Mouse (Mus musculus): ENCODE measurements around the gene Mok. TPM values are rescaled to one million over a fixed set of nuclear protein-coding genes. Genes with fewer than 3 reads are reported as not detected.
A peak's percentile ranks its signal among the peaks of the same experiment; 100 is the strongest.
"Not testable (repeated sequence)": the region's sequence is repeated elsewhere in the genome, so short reads cannot be mapped to it uniquely, and the experiment has no call there.

Gene Mok
- polyA plus RNA-seq, 1 experiment: 12.4 TPM

GRCm38 (mm10) chr12:110865989-110866388 lies 25.2 kb upstream of the Mok start:
- no peak overlapping the region for H3K4me3 ChIP-seq (ENCODE audit: insufficient read depth, low read length)
- TF ChIP-seq POLR2A (IDR thresholded peaks at IDR 0.05; ENCODE audit: extremely low read depth, insufficient read depth, low read length) (no peak), CTCF (IDR thresholded peaks at IDR 0.05; ENCODE audit: extremely low read depth, insufficient read depth, low read length) (no peak)
- H3K4me1 ChIP-seq (ENCODE audit: control insufficient read depth, insufficient read depth, low read length): peaks cover 10% of the 10 kb centered on the region
- H3K27ac ChIP-seq (ENCODE audit: insufficient read depth, low read length): peak overlapping the region; percentile 11; the same call in 1 of the 2 replicates

- TF ChIP-seq CTCF (IDR thresholded peaks at IDR 0.05; ENCODE audit: extremely low read depth, insufficient read depth, low read length): no peak
- no peak for TF ChIP-seq POLR2A (IDR thresholded peaks at IDR 0.05; ENCODE audit: extremely low read depth, insufficient read depth, low read length)
- H3K27ac ChIP-seq (ENCODE audit: insufficient read depth, low read length): no peak overlapping the region
- H3K4me3 ChIP-seq (ENCODE audit: insufficient read depth, low read length): no peak overlapping the region
- H3K4me1 ChIP-seq (ENCODE audit: control insufficient read depth, insufficient read depth, low read length): peaks cover 10% of the 10 kb centered on the region
These were observed 24.8 kb upstream of the Mok start for GRCm38 (mm10) chr12:110865571-110865970.

- TF ChIP-seq POLR2A (IDR thresholded peaks at IDR 0.05; ENCODE audit: extremely low read depth, insufficient read depth, low read length) (no peak), CTCF (IDR thresholded peaks at IDR 0.05; ENCODE audit: extremely low read depth, insufficient read depth, low read length) (no peak)
- Histone ChIP-seq H3K4me3 (ENCODE audit: insufficient read depth, low read length) (no peak overlapping the region), H3K27ac (ENCODE audit: insufficient read depth, low read length) (no peak overlapping the region), H3K4me1 (ENCODE audit: control insufficient read depth, insufficient read depth, low read length) (peaks cover 10% of the 10 kb centered on the region)
These were observed 23.3 kb upstream of the Mok start for GRCm38 (mm10) chr12:110864008-110864407.

- TF ChIP-seq CTCF (IDR thresholded peaks at IDR 0.05; ENCODE audit: extremely low read depth, insufficient read depth, low read length) (no peak), POLR2A (IDR thresholded peaks at IDR 0.05; ENCODE audit: extremely low read depth, insufficient read depth, low read length) (no peak)
- Histone ChIP-seq H3K4me1 (ENCODE audit: control insufficient read depth, insufficient read depth, low read length) (peaks cover 9% of the 10 kb centered on the region), H3K4me3 (ENCODE audit: insufficient read depth, low read length) (no peak overlapping the region), H3K27ac (ENCODE audit: insufficient read depth, low read length) (no peak overlapping the region)
These were observed 20.5 kb upstream of the Mok start for GRCm38 (mm10) chr12:110861256-110861655.

GRCm38 (mm10) chr12:110860293-110860692 lies 19.6 kb upstream of the Mok start:
- Histone ChIP-seq H3K4me1 (ENCODE audit: control insufficient read depth, insufficient read depth, low read length) (peaks cover 6% of the 10 kb centered on the region), H3K4me3 (ENCODE audit: insufficient read depth, low read length) (no peak overlapping the region), H3K27ac (ENCODE audit: insufficient read depth, low read length) (no peak overlapping the region)
- TF ChIP-seq CTCF (IDR thresholded peaks at IDR 0.05; ENCODE audit: extremely low read depth, insufficient read depth, low read length): no peak
- TF ChIP-seq POLR2A (IDR thresholded peaks at IDR 0.05; ENCODE audit: extremely low read depth, insufficient read depth, low read length): no peak

GRCm38 (mm10) chr12:110858681-110859080 lies 17.9 kb upstream of the Mok start:
- H3K27ac ChIP-seq (ENCODE audit: insufficient read depth, low read length); H3K4me1 ChIP-seq (ENCODE audit: control insufficient read depth, insufficient read depth, low read length); H3K4me3 ChIP-seq (ENCODE audit: insufficient read depth, low read length): not testable (repeated sequence)

- TF ChIP-seq POLR2A (IDR thresholded peaks at IDR 0.05; ENCODE audit: extremely low read depth, insufficient read depth, low read length) (no peak), CTCF (IDR thresholded peaks at IDR 0.05; ENCODE audit: extremely low read depth, insufficient read depth, low read length) (no peak)
These were observed 16.5 kb upstream of the Mok start for GRCm38 (mm10) chr12:110857196-110857595.

GRCm38 (mm10) chr12:110854786-110855737 lies 14.3 kb upstream of the Mok start:
- Histone ChIP-seq H3K27ac (ENCODE audit: insufficient read depth, low read length) (no peak overlapping the region), H3K4me3 (ENCODE audit: insufficient read depth, low read length) (no peak overlapping the region), H3K4me1 (ENCODE audit: control insufficient read depth, insufficient read depth, low read length) (no peaks in the 10 kb centered on the region)
- TF ChIP-seq CTCF (IDR thresholded peaks at IDR 0.05; ENCODE audit: extremely low read depth, insufficient read depth, low read length) (no peak), POLR2A (IDR thresholded peaks at IDR 0.05; ENCODE audit: extremely low read depth, insufficient read depth, low read length) (no peak)

More at GRCm38 (mm10) chr12:110857196-110857595, 16.5 kb upstream of the Mok start:
- Histone ChIP-seq H3K27ac (ENCODE audit: insufficient read depth, low read length) (no peak overlapping the region), H3K4me3 (ENCODE audit: insufficient read depth, low read length) (no peak overlapping the region), H3K4me1 (ENCODE audit: control insufficient read depth, insufficient read depth, low read length) (0 out of 2 replicates have a peak, but pooled peaks cover 2% of the 10 kb centered on the region)

- Histone ChIP-seq H3K4me1 (ENCODE audit: control insufficient read depth, insufficient read depth, low read length) (no peaks in the 10 kb centered on the region), H3K27ac (ENCODE audit: insufficient read depth, low read length) (no peak overlapping the region), H3K4me3 (ENCODE audit: insufficient read depth, low read length) (no peak overlapping the region)
- TF ChIP-seq POLR2A (IDR thresholded peaks at IDR 0.05; ENCODE audit: extremely low read depth, insufficient read depth, low read length): no peak
- no peak for TF ChIP-seq CTCF (IDR thresholded peaks at IDR 0.05; ENCODE audit: extremely low read depth, insufficient read depth, low read length)
These were observed 11.2 kb upstream of the Mok start for GRCm38 (mm10) chr12:110851923-110852322.

- H3K4me3 ChIP-seq (ENCODE audit: insufficient read depth, low read length): no peak overlapping the region; the same call in 1 of the 2 replicates
- H3K4me1 ChIP-seq (ENCODE audit: control insufficient read depth, insufficient read depth, low read length): no peaks in the 10 kb centered on the region
- TF ChIP-seq POLR2A (IDR thresholded peaks at IDR 0.05; ENCODE audit: extremely low read depth, insufficient read depth, low read length): no peak
- TF ChIP-seq CTCF (IDR thresholded peaks at IDR 0.05; ENCODE audit: extremely low read depth, insufficient read depth, low read length): no peak
- H3K27ac ChIP-seq (ENCODE audit: insufficient read depth, low read length): no peak overlapping the region
These were observed 10.7 kb upstream of the Mok start for GRCm38 (mm10) chr12:110851414-110851813.

Data from cortical plate, adult 2 months (tissue).